Mouse (Mus musculus) C2C12 (cell line): ENCODE measurements around the gene Cox7a2l. TPM values are rescaled to one million over a fixed set of nuclear protein-coding genes. Genes with fewer than 3 reads are reported as not detected.

ENCODE experiments used
- H3K27me3 ChIP-seq: one replicate; pipeline ENCODE4 v1.6.1; 2011; ENCODE audit not compliant: control insufficient read depth, insufficient read depth, insufficient read length
- H3K36me3 ChIP-seq: one replicate; pipeline ENCODE4 v1.6.1; 2011; ENCODE audit not compliant: control insufficient read depth, insufficient read depth
- H3K4me3 ChIP-seq: one replicate; pipeline ENCODE4 v1.5.1; 2011; ENCODE audit warnings: mild to moderate bottlenecking, control low read depth; ENCODE audit not compliant: poor library complexity, insufficient read depth, severe bottlenecking
- H3K79me2 ChIP-seq: one replicate; pipeline ENCODE4 v1.6.1; 2011; ENCODE audit not compliant: control insufficient read depth, insufficient read depth
- H3K79me3 ChIP-seq: one replicate; pipeline ENCODE4 v1.6.1; 2011; ENCODE audit warnings: low read depth, control low read depth
- H3ac ChIP-seq: one replicate; pipeline ENCODE3; 2011; ENCODE audit warnings: low read depth; ENCODE audit not compliant: control insufficient read depth, insufficient read length
- CEBPB ChIP-seq: IDR thresholded peaks from one replicate; pipeline ENCODE4 v1.6.1; 2011; ENCODE audit warnings: low read depth, mild to moderate bottlenecking, control low read depth, moderate library complexity
- CTCF ChIP-seq: IDR thresholded peaks from one replicate; pipeline ENCODE4 v1.5.1; 2011; ENCODE audit not compliant: control insufficient read depth, insufficient read depth, insufficient read length
- FOSL1 ChIP-seq: IDR thresholded peaks from one replicate; pipeline ENCODE4 v1.8.0; 2011; ENCODE audit warnings: mild to moderate bottlenecking, low read length; ENCODE audit not compliant: poor library complexity, insufficient read depth, severe bottlenecking
- MAX ChIP-seq: IDR thresholded peaks from one replicate; pipeline ENCODE4 v1.6.1; 2011; ENCODE audit warnings: mild to moderate bottlenecking, control low read depth
- MYOD1 ChIP-seq: IDR thresholded peaks from one replicate; pipeline ENCODE4 v1.6.1; 2011; ENCODE audit warnings: low read depth; ENCODE audit not compliant: control insufficient read depth, insufficient read length
- MYOG ChIP-seq: IDR thresholded peaks from one replicate; pipeline ENCODE4 v1.6.1; 2011; ENCODE audit not compliant: control insufficient read depth, insufficient read length; ENCODE audit errors: extremely low read depth
- USF1 ChIP-seq: IDR thresholded peaks from one replicate; pipeline ENCODE4 v1.6.1; 2011; ENCODE audit warnings: low read depth, mild to moderate bottlenecking, control low read depth, moderate library complexity
- polyA plus RNA-seq: library from polyadenylated mRNA; unstranded; fragments of >200 nt; fragmentation: generic; extraction: Trizol; gene quantifications from one replicate; pipeline ENCODE4 v1.2.1, GENCODE M21; 2012; ENCODE audit warnings: missing spikeins

The Cox7a2l gene
- polyA plus RNA-seq, 1 experiment, result 198 TPM

GRCm38 (mm10) chr17:83533150-83533549, 16.0 kb upstream of the Cox7a2l start:
- Histone ChIP-seq H3ac (no peak overlapping the region), H3K27me3 (no peaks in the 10 kb centered on the region), H3K79me3 (no peaks in the 10 kb centered on the region), H3K36me3 (no peaks in the 10 kb centered on the region), H3K4me3 (no peak overlapping the region), H3K79me2 (no peaks in the 10 kb centered on the region)
- no peak for TF ChIP-seq CEBPB
- no peak for TF ChIP-seq USF1
- TF ChIP-seq CTCF, result no peak
- no peak for TF ChIP-seq MYOD1
- TF ChIP-seq FOSL1, result no peak

GRCm38 (mm10) chr17:83527651-83528381, 10.7 kb upstream of the Cox7a2l start:
- Histone ChIP-seq H3K4me3 (no peak overlapping the region), H3K27me3 (no peaks in the 10 kb centered on the region), H3K79me2 (no peaks in the 10 kb centered on the region), H3K79me3 (no peaks in the 10 kb centered on the region), H3ac (no peak overlapping the region), H3K36me3 (no peaks in the 10 kb centered on the region)
- TF ChIP-seq MYOG, result no peak
- TF ChIP-seq MYOD1, result no peak
- no peak for TF ChIP-seq MAX
- no peak for TF ChIP-seq USF1
- no peak for TF ChIP-seq FOSL1
- TF ChIP-seq CEBPB, result no peak
- TF ChIP-seq CTCF, result no peak

GRCm38 (mm10) chr17:83526624-83527532, 9.7 kb upstream of the Cox7a2l start:
- H3K27me3 ChIP-seq, result peaks cover 3% of the 10 kb centered on the region
- H3K79me2 ChIP-seq, result no peaks in the 10 kb centered on the region
- TF ChIP-seq MYOD1 (no peak), CEBPB (no peak), USF1 (no peak), FOSL1 (no peak), MAX (no peak), MYOG (no peak), CTCF (no peak)
- no peaks in the 10 kb centered on the region for H3K79me3 ChIP-seq
- H3K4me3 ChIP-seq, result no peak overlapping the region
- no peak overlapping the region for H3ac ChIP-seq
- H3K36me3 ChIP-seq, result no peaks in the 10 kb centered on the region

- no peaks in the 10 kb centered on the region for H3K79me3 ChIP-seq
- H3K4me3 ChIP-seq, result no peak overlapping the region
- no peaks in the 10 kb centered on the region for H3K36me3 ChIP-seq
- peaks cover 6% of the 10 kb centered on the region for H3K27me3 ChIP-seq
- H3K79me2 ChIP-seq, result no peaks in the 10 kb centered on the region
- no peak overlapping the region for H3ac ChIP-seq
- no peak for TF ChIP-seq MYOD1
- no peak for TF ChIP-seq MYOG
- TF ChIP-seq FOSL1, result no peak
- TF ChIP-seq CTCF, result no peak
- no peak for TF ChIP-seq MAX
- TF ChIP-seq CEBPB, result no peak
- no peak for TF ChIP-seq USF1
These were observed 9.0 kb upstream of the Cox7a2l start for GRCm38 (mm10) chr17:83526091-83526561.

- Histone ChIP-seq H3K4me3 (no peak overlapping the region), H3K27me3 (peaks cover 8% of the 10 kb centered on the region), H3K79me3 (no peaks in the 10 kb centered on the region), H3ac (no peak overlapping the region), H3K36me3 (no peaks in the 10 kb centered on the region), H3K79me2 (no peaks in the 10 kb centered on the region)
- TF ChIP-seq MYOD1 (no peak), USF1 (no peak)
These were observed 8.5 kb upstream of the Cox7a2l start for GRCm38 (mm10) chr17:83525596-83525995.
